Mouse (Mus musculus) neural tube, embryonic 15.5 days (tissue): ENCODE results near the gene Coil. TPM values are rescaled to one million over a fixed set of nuclear protein-coding genes. Genes with fewer than 3 reads are reported as not detected.
A peak's percentile ranks its signal among the peaks of the same experiment; 100 is the strongest.

Experiments
- ATAC-seq: fragments of 200-750 bp; cut with Nextera tagmentation; 2 replicates; pipeline ENCODE4 v1.8.0; 2017; ENCODE audit warnings: mild to moderate bottlenecking, moderate TSS enrichment, moderate library complexity; ENCODE audit not compliant: low FRiP score
- H3K27ac ChIP-seq: fragments of 300-500 bp; sonication (generic); replicated peaks from 2 replicates; pipeline ENCODE4 v1.5.1; 2015; ENCODE audit warnings: mild to moderate bottlenecking, inconsistent platforms
- H3K27me3 ChIP-seq: fragments of 300-500 bp; sonication (generic); replicated peaks from 2 replicates; pipeline ENCODE4 v1.6.1; 2015; ENCODE audit warnings: inconsistent platforms
- H3K36me3 ChIP-seq: fragments of 300-500 bp; sonication (generic); 2 replicates; pipeline ENCODE4 v1.6.1; 2015; ENCODE audit warnings: inconsistent platforms
- H3K4me1 ChIP-seq: fragments of 300-500 bp; sonication (generic); 2 replicates; pipeline ENCODE4 v1.6.1; 2015; ENCODE audit warnings: inconsistent platforms
- H3K4me2 ChIP-seq: fragments of 300-500 bp; sonication (generic); 2 replicates; pipeline ENCODE4 v1.6.1; 2015; ENCODE audit warnings: inconsistent platforms, mild to moderate bottlenecking, moderate library complexity
- H3K4me3 ChIP-seq: fragments of 300-500 bp; sonication (generic); replicated peaks from 2 replicates; pipeline ENCODE4 v1.5.1; 2015; ENCODE audit warnings: mild to moderate bottlenecking, inconsistent platforms
- H3K9ac ChIP-seq: fragments of 300-500 bp; sonication (generic); replicated peaks from 2 replicates; pipeline ENCODE4 v1.6.1; 2015; ENCODE audit warnings: mild to moderate bottlenecking, inconsistent platforms
- H3K9me3 ChIP-seq: fragments of 300-500 bp; sonication (generic); replicated peaks from 2 replicates; pipeline ENCODE4 v1.6.1; 2016; ENCODE audit warnings: inconsistent platforms
- WGBS: fragments of 180-500 bp; shearing (Covaris S2); methylation state at CpG from one replicate; pipeline ENCODE4 v1.1.7; 2015; ENCODE audit warnings: mixed read lengths; 5-methylcytosine and 5-hydroxymethylcytosine counted together
- polyA plus RNA-seq: library from polyadenylated mRNA; unstranded; fragments of >200 nt; fragmentation: Nextera tagmentation; extraction: Ambion mirVana; gene quantifications from 2 replicates; pipeline ENCODE4 v1.2.1, GENCODE M21; 2015

The Coil gene
- polyA plus RNA-seq, 1 experiment from 2014 or later, result 28.5 TPM

- 30% methylated on average over 1 of the region's 3 CpGs for WGBS
- Histone ChIP-seq H3K9ac (no peak overlapping the region), H3K9me3 (no peaks in the 10 kb centered on the region), H3K4me1 (peaks cover 7% of the 10 kb centered on the region), H3K27ac (no peak overlapping the region), H3K36me3 (no peaks in the 10 kb centered on the region), H3K27me3 (peaks cover 19% of the 10 kb centered on the region), H3K4me2 (no peak overlapping the region), H3K4me3 (no peak overlapping the region)
- ATAC-seq, result no peak
Measured at GRCm38 (mm10) chr11:88998406-88998805, 28.4 kb downstream of the Coil start.

- Histone ChIP-seq H3K27me3 (peaks cover 19% of the 10 kb centered on the region), H3K4me3 (peak within 1 kb of the TSS; percentile 42), H3K27ac (no peak within 1 kb of the TSS), H3K9me3 (no peaks in the 10 kb centered on the region), H3K9ac (peak within 1 kb of the TSS; percentile 37; the same call in 1 of the 2 replicates), H3K4me1 (peaks cover 10% of the 10 kb centered on the region), H3K36me3 (no peaks in the 10 kb centered on the region), H3K4me2 (peak within 1 kb of the TSS; percentile 55)
- ATAC-seq, result no peak
- 2% methylated on average over 48 of the region's 48 CpGs for WGBS
Measured at GRCm38 (mm10) chr11:88998974-88999722, 29.1 kb downstream of the Coil start, which contains the start of gene Trim25. TSS of gene Trim25 (plus strand) at chr11:88999376.

- H3K9ac ChIP-seq, result 0 out of 2 replicates have a peak overlapping the region, but pooled peaks have one; percentile 37
- no peaks in the 10 kb centered on the region for H3K36me3 ChIP-seq
- peaks cover 19% of the 10 kb centered on the region for H3K27me3 ChIP-seq
- peak overlapping the region; percentile 42 for H3K4me3 ChIP-seq
- H3K4me1 ChIP-seq, result peaks cover 10% of the 10 kb centered on the region
- WGBS, result 32% methylated on average over 33 of the region's 33 CpGs
- ATAC-seq, result no peak
- peak overlapping the region; percentile 55 for H3K4me2 ChIP-seq
- no peak overlapping the region for H3K27ac ChIP-seq
- H3K9me3 ChIP-seq, result no peaks in the 10 kb centered on the region
Measured at GRCm38 (mm10) chr11:88999723-89000526, 29.9 kb downstream of the Coil start.

GRCm38 (mm10) chr11:89000527-89000819 is 30.4 kb downstream of the Coil start:
- H3K27me3 ChIP-seq, result peaks cover 19% of the 10 kb centered on the region
- H3K4me2 ChIP-seq, result peak overlapping the region; percentile 55
- no peak overlapping the region for H3K27ac ChIP-seq
- no peak for ATAC-seq
- H3K9ac ChIP-seq, result no peak overlapping the region
- peak overlapping the region; percentile 42; the same call in 1 of the 2 replicates for H3K4me3 ChIP-seq
- H3K4me1 ChIP-seq, result peaks cover 10% of the 10 kb centered on the region
- H3K9me3 ChIP-seq, result no peaks in the 10 kb centered on the region
- H3K36me3 ChIP-seq, result no peaks in the 10 kb centered on the region

GRCm38 (mm10) chr11:89001569-89001968 is 31.5 kb downstream of the Coil start:
- H3K36me3 ChIP-seq, result no peaks in the 10 kb centered on the region
- no peak overlapping the region for H3K9ac ChIP-seq
- peaks cover 19% of the 10 kb centered on the region for H3K27me3 ChIP-seq
- no peak for ATAC-seq
- H3K9me3 ChIP-seq, result no peaks in the 10 kb centered on the region
- no peak overlapping the region for H3K4me3 ChIP-seq
- H3K27ac ChIP-seq, result no peak overlapping the region
- H3K4me1 ChIP-seq, result peaks cover 10% of the 10 kb centered on the region
- H3K4me2 ChIP-seq, result peak overlapping the region; percentile 9; the same call in 1 of the 2 replicates
- WGBS, result 96% methylated on average over 7 of the region's 7 CpGs

GRCm38 (mm10) chr11:89002068-89002467 is 32.0 kb downstream of the Coil start:
- no peak for ATAC-seq
- H3K4me1 ChIP-seq, result peaks cover 10% of the 10 kb centered on the region
- no peak overlapping the region for H3K27ac ChIP-seq
- no peaks in the 10 kb centered on the region for H3K9me3 ChIP-seq
- peaks cover 19% of the 10 kb centered on the region for H3K27me3 ChIP-seq
- H3K4me3 ChIP-seq, result no peak overlapping the region
- H3K9ac ChIP-seq, result no peak overlapping the region
- H3K4me2 ChIP-seq, result peak overlapping the region; percentile 17; the same call in 1 of the 2 replicates
- WGBS, result 91% methylated on average over 5 of the region's 5 CpGs
- no peaks in the 10 kb centered on the region for H3K36me3 ChIP-seq

GRCm38 (mm10) chr11:89002621-89003020 is 32.6 kb downstream of the Coil start:
- WGBS, result 71% methylated on average over 5 of the region's 5 CpGs
- H3K9ac ChIP-seq, result no peak overlapping the region
- no peak overlapping the region for H3K27ac ChIP-seq
- no peak for ATAC-seq
- H3K4me1 ChIP-seq, result peaks cover 10% of the 10 kb centered on the region
- H3K4me2 ChIP-seq, result peak overlapping the region; percentile 17
- H3K27me3 ChIP-seq, result peaks cover 19% of the 10 kb centered on the region
- H3K36me3 ChIP-seq, result no peaks in the 10 kb centered on the region
- no peak overlapping the region for H3K4me3 ChIP-seq
- no peaks in the 10 kb centered on the region for H3K9me3 ChIP-seq

GRCm38 (mm10) chr11:89003078-89003477 is 33.0 kb downstream of the Coil start:
- Histone ChIP-seq H3K9me3 (no peaks in the 10 kb centered on the region), H3K27me3 (peaks cover 19% of the 10 kb centered on the region), H3K9ac (no peak overlapping the region), H3K4me3 (no peak overlapping the region), H3K4me1 (peaks cover 10% of the 10 kb centered on the region), H3K27ac (no peak overlapping the region), H3K4me2 (peak overlapping the region; percentile 17; the same call in 1 of the 2 replicates), H3K36me3 (no peaks in the 10 kb centered on the region)
- ATAC-seq, result no peak
- WGBS, result 78% methylated on average over 6 of the region's 6 CpGs

GRCm38 (mm10) chr11:89003726-89004125 is 33.7 kb downstream of the Coil start:
- Histone ChIP-seq H3K9ac (no peak overlapping the region), H3K36me3 (no peaks in the 10 kb centered on the region), H3K27ac (no peak overlapping the region), H3K4me1 (peaks cover 10% of the 10 kb centered on the region), H3K27me3 (peaks cover 19% of the 10 kb centered on the region), H3K4me2 (no peak overlapping the region), H3K9me3 (no peaks in the 10 kb centered on the region), H3K4me3 (no peak overlapping the region)
- ATAC-seq, result no peak
- 78% methylated on average over 4 of the region's 4 CpGs for WGBS

GRCm38 (mm10) chr11:89005473-89005872 is 35.4 kb downstream of the Coil start:
- peaks cover 1% of the 10 kb centered on the region; the same call in 1 of the 2 replicates for H3K27me3 ChIP-seq
- H3K9ac ChIP-seq, result no peak overlapping the region
- H3K4me2 ChIP-seq, result no peak overlapping the region
- H3K4me3 ChIP-seq, result no peak overlapping the region
- H3K36me3 ChIP-seq, result no peaks in the 10 kb centered on the region
- H3K27ac ChIP-seq, result no peak overlapping the region
- H3K9me3 ChIP-seq, result no peaks in the 10 kb centered on the region
- 0 out of 2 replicates have a peak, but pooled peaks cover 3% of the 10 kb centered on the region for H3K4me1 ChIP-seq
- no peak for ATAC-seq
- WGBS, result 80% methylated on average over 5 of the region's 5 CpGs

- Histone ChIP-seq H3K4me1 (0 out of 2 replicates have a peak, but pooled peaks cover 3% of the 10 kb centered on the region), H3K9ac (no peak overlapping the region), H3K27ac (no peak overlapping the region), H3K9me3 (no peaks in the 10 kb centered on the region), H3K4me3 (no peak overlapping the region), H3K27me3 (no peaks in the 10 kb centered on the region), H3K36me3 (no peaks in the 10 kb centered on the region), H3K4me2 (no peak overlapping the region)
- no peak for ATAC-seq
Measured at GRCm38 (mm10) chr11:89006404-89006803, 36.4 kb downstream of the Coil start.

GRCm38 (mm10) chr11:89007582-89007981 is 37.5 kb downstream of the Coil start:
- Histone ChIP-seq H3K9ac (no peak overlapping the region), H3K27me3 (no peaks in the 10 kb centered on the region), H3K4me2 (no peak overlapping the region), H3K4me3 (no peak overlapping the region), H3K9me3 (no peaks in the 10 kb centered on the region), H3K4me1 (0 out of 2 replicates have a peak, but pooled peaks cover 3% of the 10 kb centered on the region), H3K27ac (no peak overlapping the region), H3K36me3 (no peaks in the 10 kb centered on the region)
- no peak for ATAC-seq
- WGBS, result 88% methylated on average over 3 of the region's 3 CpGs
